Mouse (Mus musculus) midbrain, postnatal 0 days (tissue): ENCODE measurements around the gene Hnrnpc. TPM values are rescaled to one million over a fixed set of nuclear protein-coding genes. Genes with fewer than 3 reads are reported as not detected.

ENCODE experiments used
- ATAC-seq: fragments of 200-750 bp; cut with Nextera tagmentation; 2 replicates; pipeline ENCODE4 v1.8.0; 2017; ENCODE audit warnings: moderate number of reproducible peaks, mild to moderate bottlenecking, moderate TSS enrichment, moderate library complexity; ENCODE audit not compliant: low FRiP score
- DNase-seq: peaks from one replicate; pipeline ENCODE4 v3.0.0-alpha.2; 2015; ENCODE audit warnings: low spot score
- H3K27ac ChIP-seq: fragments of 300-500 bp; sonication (generic); 2 replicates; pipeline ENCODE4 v1.5.1; 2014; ENCODE audit warnings: low read depth, mild to moderate bottlenecking, low read length, mixed read lengths
- H3K27me3 ChIP-seq: fragments of 300-500 bp; sonication (generic); 2 replicates; pipeline ENCODE4 v1.6.1; 2014; ENCODE audit warnings: low read length, control low read depth, mixed read lengths; ENCODE audit not compliant: insufficient read depth
- H3K36me3 ChIP-seq: fragments of 300-500 bp; sonication (generic); 2 replicates; pipeline ENCODE4 v1.6.1; 2014; ENCODE audit warnings: low read length, control low read depth, mixed read lengths; ENCODE audit not compliant: insufficient read depth
- H3K4me1 ChIP-seq: fragments of 300-500 bp; sonication (generic); 2 replicates; pipeline ENCODE4 v1.6.1; 2014; ENCODE audit warnings: mild to moderate bottlenecking, control low read depth, antibody characterized with exemption, low read length, mixed read lengths; ENCODE audit not compliant: insufficient read depth
- H3K4me2 ChIP-seq: fragments of 300-500 bp; sonication (generic); 2 replicates; pipeline ENCODE4 v1.6.1; 2014; ENCODE audit warnings: low read depth, mild to moderate bottlenecking, low read length, mixed read lengths; ENCODE audit not compliant: poor library complexity, severe bottlenecking
- H3K4me3 ChIP-seq: fragments of 300-500 bp; sonication (generic); 2 replicates; pipeline ENCODE4 v1.5.1; 2014; ENCODE audit warnings: low read depth, mild to moderate bottlenecking, low read length, moderate library complexity
- H3K9ac ChIP-seq: fragments of 300-500 bp; sonication (generic); replicated peaks from 2 replicates; pipeline ENCODE4 v1.6.1; 2014; ENCODE audit warnings: mild to moderate bottlenecking, low read length, moderate library complexity, mixed read lengths; ENCODE audit not compliant: poor library complexity, severe bottlenecking
- H3K9me3 ChIP-seq: fragments of 300-500 bp; sonication (generic); 2 replicates; pipeline ENCODE4 v1.6.1; 2016; ENCODE audit warnings: low read length, control low read depth
- CTCF ChIP-seq: IDR thresholded peaks from 2 replicates; pipeline ENCODE4 v1.5.1; 2016; ENCODE audit warnings: antibody characterized with exemption, mild to moderate bottlenecking
- WGBS: fragments of 180-500 bp; shearing (Covaris S2); extraction: QIAGEN DNeasy Blood & Tissue Kit; methylation state at CpG from one replicate; pipeline ENCODE4 v1.1.7; 2014; 5-methylcytosine and 5-hydroxymethylcytosine counted together
- polyA plus RNA-seq: library from polyadenylated mRNA; unstranded; fragments of >200 nt; fragmentation: Nextera tagmentation; extraction: Ambion mirVana; gene quantifications from 2 replicates; pipeline ENCODE4 v1.2.1, GENCODE M21; 2015
- total RNA-seq: library from RNA; depleted of rRNA; stranded (reverse); fragments of >200 nt; gene quantifications from 2 replicates; pipeline ENCODE4 v1.2.3, GENCODE M21; 2014

The Hnrnpc gene
- total and polyA plus RNA-seq, 2 experiments from 2014 or later: 57.6 to 258 TPM

GRCm38 (mm10) chr14:52118823-52119608 lies 15.2 kb upstream of the Hnrnpc start:
- Histone ChIP-seq H3K4me3 (peak overlapping the region; percentile 55), H3K36me3 (no peaks in the 10 kb centered on the region), H3K4me1 (peaks cover 8% of the 10 kb centered on the region; the same call in 1 of the 2 replicates), H3K27ac (peak overlapping the region; percentile 81), H3K4me2 (peak overlapping the region; percentile 88), H3K9me3 (no peaks in the 10 kb centered on the region), H3K9ac (peak overlapping the region; percentile 65), H3K27me3 (no peaks in the 10 kb centered on the region)
- TF ChIP-seq CTCF: peak; percentile 27; the same call in 1 of the 2 replicates
- DNase-seq (peak; percentile 75), ATAC-seq (peak; percentile 87)
- WGBS: under 1% methylated on average over 38 of the region's 38 CpGs

- H3K27ac ChIP-seq: peak overlapping the region; percentile 81
- ATAC-seq (peak; percentile 25; the same call in 1 of the 2 replicates), DNase-seq (no peak)
- WGBS: 19% methylated on average over 8 of the region's 8 CpGs
- TF ChIP-seq CTCF: no peak
- no peaks in the 10 kb centered on the region for H3K9me3 ChIP-seq
- no peaks in the 10 kb centered on the region for H3K36me3 ChIP-seq
- H3K9ac ChIP-seq: peak overlapping the region; percentile 65
- H3K4me2 ChIP-seq: peak overlapping the region; percentile 88
- H3K4me3 ChIP-seq: peak overlapping the region; percentile 55
- H3K27me3 ChIP-seq: no peaks in the 10 kb centered on the region
- H3K4me1 ChIP-seq: peaks cover 8% of the 10 kb centered on the region; the same call in 1 of the 2 replicates
These were observed 14.6 kb upstream of the Hnrnpc start for GRCm38 (mm10) chr14:52118456-52118822.

GRCm38 (mm10) chr14:52117241-52117640 lies 13.4 kb upstream of the Hnrnpc start:
- H3K36me3 ChIP-seq: no peaks in the 10 kb centered on the region
- no peak overlapping the region for H3K4me3 ChIP-seq
- DNase-seq: no peak
- no peak overlapping the region for H3K4me2 ChIP-seq
- WGBS: 93% methylated on average over 5 of the region's 5 CpGs
- H3K27ac ChIP-seq: no peak overlapping the region
- ATAC-seq: no peak
- H3K9me3 ChIP-seq: no peaks in the 10 kb centered on the region
- H3K9ac ChIP-seq: no peak overlapping the region
- peaks cover 8% of the 10 kb centered on the region; the same call in 1 of the 2 replicates for H3K4me1 ChIP-seq
- no peak for TF ChIP-seq CTCF
- no peaks in the 10 kb centered on the region for H3K27me3 ChIP-seq

GRCm38 (mm10) chr14:52114101-52114500 lies 10.3 kb upstream of the Hnrnpc start:
- no peak for TF ChIP-seq CTCF
- WGBS: 78% methylated on average over 1 of the region's 1 CpGs
- no peak overlapping the region for H3K27ac ChIP-seq

GRCm38 (mm10) chr14:52110346-52110745 lies 6.5 kb upstream of the Hnrnpc start, which contains the start of gene Rpgrip1:
Gene Rpgrip1 (plus strand): TSS chr14:52110704.
- no peak for ATAC-seq
- Histone ChIP-seq H3K9me3 (no peaks in the 10 kb centered on the region), H3K4me3 (no peak within 1 kb of the TSS), H3K36me3 (no peaks in the 10 kb centered on the region), H3K27me3 (no peaks in the 10 kb centered on the region), H3K4me2 (no peak within 1 kb of the TSS), H3K4me1 (no peaks in the 10 kb centered on the region), H3K27ac (no peak within 1 kb of the TSS), H3K9ac (no peak within 1 kb of the TSS)
- TF ChIP-seq CTCF: no peak
- DNase-seq: no peak
- 92% methylated on average over 4 of the region's 4 CpGs for WGBS

More at GRCm38 (mm10) chr14:52114101-52114500, 10.3 kb upstream of the Hnrnpc start:
- DNase-seq (no peak), ATAC-seq (no peak)
- Histone ChIP-seq H3K9me3 (no peaks in the 10 kb centered on the region), H3K27me3 (no peaks in the 10 kb centered on the region), H3K4me3 (no peak overlapping the region), H3K9ac (no peak overlapping the region), H3K4me2 (no peak overlapping the region), H3K36me3 (no peaks in the 10 kb centered on the region), H3K4me1 (peaks cover 6% of the 10 kb centered on the region; the same call in 1 of the 2 replicates)

- Histone ChIP-seq H3K4me1 (no peaks in the 10 kb centered on the region), H3K27ac (no peak overlapping the region), H3K9ac (no peak overlapping the region), H3K4me3 (no peak overlapping the region), H3K36me3 (no peaks in the 10 kb centered on the region), H3K4me2 (no peak overlapping the region), H3K9me3 (no peaks in the 10 kb centered on the region), H3K27me3 (no peaks in the 10 kb centered on the region)
- no peak for TF ChIP-seq CTCF
- 76% methylated on average over 2 of the region's 2 CpGs for WGBS
- ATAC-seq (no peak), DNase-seq (no peak)
These were observed 4.2 kb upstream of the Hnrnpc start for GRCm38 (mm10) chr14:52108025-52108424.
